Mouse (Mus musculus) skeletal muscle tissue, adult 2 months (tissue): Measurements from ENCODE around the gene Kcnb1.

Experiments used
- DNase-seq: peaks from one replicate; pipeline ENCODE4 v3.0.0-alpha.2; 2012; ENCODE audit warnings: low read depth, low spot score

Kcnb1 gene

DNA sequence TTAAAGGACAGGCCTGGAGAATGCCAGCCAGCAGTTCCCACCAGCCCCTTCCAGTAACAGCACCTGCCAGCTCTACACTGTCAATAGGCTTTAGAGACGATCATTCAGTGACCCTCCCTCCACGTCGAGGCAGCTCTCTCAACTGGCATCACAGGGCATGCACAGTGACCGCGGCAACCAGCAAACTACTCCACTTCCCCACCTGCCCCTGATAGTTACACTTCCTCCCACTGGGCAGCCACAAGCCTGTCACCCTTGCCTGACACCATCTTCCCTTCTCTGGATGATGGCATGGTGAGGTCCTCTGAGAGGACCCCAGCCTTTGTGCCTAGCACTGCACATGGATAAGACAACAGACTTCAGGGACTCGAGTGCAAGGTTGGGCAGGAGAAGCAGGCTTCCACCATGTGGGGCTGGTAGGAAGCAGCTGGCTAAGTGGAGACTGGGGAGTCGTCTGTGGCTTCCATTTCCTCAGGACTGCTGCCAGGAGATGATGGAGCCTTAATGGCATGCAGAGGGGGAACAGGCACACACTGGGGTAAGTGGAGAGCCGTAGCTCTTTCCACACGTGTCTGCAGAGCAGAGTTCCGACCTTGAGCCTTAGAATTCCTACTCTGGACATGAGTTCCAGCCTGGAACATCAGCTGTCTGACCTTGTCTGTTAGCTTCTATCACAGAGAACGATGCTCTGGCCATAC is 22.3 kb downstream of the Kcnb1 start:
- no peak for DNase-seq

DNA sequence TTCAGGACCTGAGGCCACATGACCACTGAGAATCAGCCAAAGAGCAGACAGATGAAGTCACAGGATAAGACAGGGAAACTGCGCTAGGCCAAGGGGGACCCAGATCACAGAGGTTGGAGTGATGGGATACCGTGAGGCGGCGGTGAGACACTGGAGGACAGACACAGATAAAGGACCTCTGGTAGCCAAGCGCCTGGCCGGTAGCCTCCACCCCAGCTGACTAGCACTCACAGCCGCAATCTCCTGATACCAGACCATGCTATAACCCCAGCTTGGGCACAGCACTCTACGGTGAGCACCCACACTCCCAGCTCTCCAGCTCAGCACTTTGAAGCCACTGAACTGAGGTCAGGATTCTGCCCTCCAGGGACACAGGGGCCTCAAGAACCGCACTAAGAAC is 26.4 kb downstream of the Kcnb1 start:
- DNase-seq, result no peak

DNA sequence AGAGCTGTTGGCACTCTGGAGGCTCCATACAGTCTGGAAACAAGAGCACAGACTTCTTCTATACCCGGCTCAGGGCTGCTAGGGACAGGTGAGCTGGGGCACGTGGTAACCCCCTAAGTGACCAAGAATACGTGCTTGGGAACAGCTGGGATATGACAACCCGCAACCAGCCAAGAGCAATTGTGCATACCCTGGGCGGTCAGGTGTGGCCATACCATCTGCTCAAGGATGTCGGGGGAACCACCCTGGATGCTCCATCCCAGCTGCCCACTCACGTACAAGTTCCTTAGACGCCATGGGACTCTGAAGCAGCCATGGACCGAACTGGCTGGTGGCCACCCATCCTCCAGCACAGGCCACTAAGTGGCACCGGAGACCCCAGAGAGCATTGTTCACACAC is 26.8 kb downstream of the Kcnb1 start:
- DNase-seq, result no peak

DNA sequence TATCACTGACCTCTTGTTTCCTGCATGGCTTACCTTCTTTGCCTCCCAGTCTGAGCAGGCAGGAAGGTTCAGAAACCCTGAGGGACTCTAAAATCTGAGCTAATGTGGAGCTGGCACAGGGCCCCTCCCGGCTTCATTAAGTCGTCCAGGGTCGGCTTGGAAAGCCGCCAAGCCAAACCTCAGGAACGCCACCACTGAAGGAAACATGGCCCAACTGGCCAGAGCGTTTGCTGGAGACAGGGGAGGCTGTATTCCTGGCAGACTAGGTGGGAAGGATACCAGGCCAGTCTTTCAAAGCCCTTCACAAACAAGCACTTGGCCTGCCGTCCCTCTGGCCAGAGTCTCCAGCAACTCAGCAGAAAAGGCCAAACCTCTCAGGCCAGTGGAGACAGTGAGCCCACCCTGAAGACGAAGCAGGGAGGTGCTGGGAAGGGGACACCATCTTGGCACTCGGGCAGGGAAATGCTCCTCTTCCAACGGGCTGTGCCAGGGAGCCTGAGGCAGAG is 27.4 kb downstream of the Kcnb1 start:
- DNase-seq, result peak; percentile 57

DNA sequence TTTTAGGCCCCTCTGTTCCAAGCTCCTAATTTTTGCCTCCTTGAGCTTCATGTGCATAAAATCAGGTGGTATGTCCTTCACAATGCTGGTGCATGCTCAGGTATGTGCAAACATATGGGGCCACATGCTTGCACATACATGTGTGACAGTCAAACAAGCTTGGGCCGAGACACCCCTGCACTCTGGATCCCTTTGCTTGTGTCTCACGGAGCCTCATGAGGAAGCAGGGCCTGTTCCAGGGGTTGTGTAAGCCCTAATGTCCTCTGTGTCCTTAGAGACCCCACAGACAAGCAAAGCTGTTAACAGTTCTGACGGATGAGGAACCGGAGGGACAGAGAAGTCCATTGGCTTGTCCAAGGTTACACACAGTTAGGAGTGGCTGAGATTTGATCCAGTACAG is 30.2 kb downstream of the Kcnb1 start:
- no peak for DNase-seq

DNA sequence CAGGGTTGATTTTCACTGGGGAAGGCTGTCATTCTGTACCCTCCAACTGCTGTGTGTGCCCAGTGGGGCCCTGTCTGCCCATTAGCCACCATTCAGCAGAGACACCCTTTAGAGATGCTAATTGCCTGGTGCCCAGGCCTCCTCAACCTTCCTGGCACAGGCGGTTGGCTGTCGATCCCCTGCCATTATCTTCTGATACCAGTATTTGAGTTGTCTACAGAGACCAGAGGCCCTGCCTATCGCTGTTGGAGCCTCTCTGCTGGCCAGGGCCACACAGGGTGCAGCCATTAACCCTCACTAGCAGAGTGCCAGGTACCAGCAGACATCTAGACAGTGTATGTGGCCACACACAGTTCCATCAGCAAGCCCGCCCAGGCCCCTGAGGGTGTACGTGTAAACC is 31.2 kb downstream of the Kcnb1 start:
- no peak for DNase-seq

DNA sequence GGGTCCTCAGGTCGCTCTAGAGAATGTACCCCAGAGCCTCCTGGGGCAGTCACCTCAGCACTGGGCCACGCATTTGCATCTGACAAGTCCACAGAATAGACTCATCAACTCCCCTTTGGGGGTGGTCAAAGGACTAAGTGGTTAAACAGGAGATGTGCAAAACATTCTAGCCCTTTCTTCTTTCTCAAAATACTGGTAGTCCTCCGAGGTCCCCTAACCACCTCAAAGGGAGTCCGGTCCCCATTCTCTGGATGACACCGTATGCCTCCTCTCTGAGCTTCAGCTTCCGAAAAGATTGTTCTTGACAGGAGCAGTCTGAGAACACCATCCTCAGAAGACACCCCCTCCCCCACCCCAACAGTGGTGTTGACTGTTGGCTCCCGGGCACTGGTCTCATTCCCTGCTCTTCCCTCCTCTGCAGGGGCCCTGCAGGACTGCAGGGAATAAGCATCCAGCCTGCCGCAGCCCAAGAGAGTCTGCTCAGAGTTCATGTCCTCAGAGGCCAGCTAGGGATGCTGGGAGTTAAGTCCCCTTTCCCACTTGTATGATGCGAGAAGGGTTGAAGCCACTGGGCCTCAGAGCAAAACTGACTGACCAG is 33.7 kb downstream of the Kcnb1 start:
- no peak for DNase-seq

DNA sequence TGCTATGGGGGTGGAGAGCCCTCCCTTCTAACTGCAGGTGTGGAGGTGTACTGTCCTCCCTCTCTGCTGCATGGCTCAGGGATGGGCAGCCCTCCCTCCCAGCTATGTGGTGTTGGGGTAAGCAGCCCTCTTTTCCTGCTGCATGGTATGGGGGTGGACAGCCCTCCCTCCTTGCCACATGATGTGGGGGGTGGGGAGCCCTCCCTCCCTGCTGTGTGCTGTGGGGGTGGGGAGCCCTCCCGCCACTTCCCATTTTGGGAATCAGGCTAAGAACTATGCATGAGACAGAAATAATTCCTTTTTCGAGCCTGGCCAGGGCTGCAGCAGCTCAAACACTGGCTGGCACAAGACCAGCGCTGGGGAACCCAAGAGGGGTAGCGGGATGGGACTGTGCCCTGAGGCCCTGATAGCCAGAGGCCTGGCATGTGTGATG is 34.4 kb downstream of the Kcnb1 start:
- no peak for DNase-seq

DNA sequence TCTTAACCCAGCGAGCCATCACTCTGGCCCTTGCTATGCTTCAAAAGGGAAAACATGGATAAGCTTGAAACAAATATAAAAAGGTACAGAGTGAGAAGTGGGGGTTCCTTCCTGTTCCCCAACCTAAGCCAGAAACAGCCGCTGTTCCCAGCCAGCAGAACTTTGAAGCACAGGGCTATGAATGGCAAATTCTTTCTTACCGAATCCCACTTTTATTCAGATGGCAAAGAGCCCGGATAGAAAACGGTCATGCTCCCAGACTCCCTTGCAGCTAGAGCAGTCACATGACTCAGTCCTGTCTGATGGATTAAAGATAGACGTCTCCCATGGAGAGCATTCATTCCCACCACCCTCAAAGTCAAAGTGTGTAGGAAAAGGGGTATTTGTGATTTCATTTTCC is 39.1 kb downstream of the Kcnb1 start:
- DNase-seq, result no peak

DNA sequence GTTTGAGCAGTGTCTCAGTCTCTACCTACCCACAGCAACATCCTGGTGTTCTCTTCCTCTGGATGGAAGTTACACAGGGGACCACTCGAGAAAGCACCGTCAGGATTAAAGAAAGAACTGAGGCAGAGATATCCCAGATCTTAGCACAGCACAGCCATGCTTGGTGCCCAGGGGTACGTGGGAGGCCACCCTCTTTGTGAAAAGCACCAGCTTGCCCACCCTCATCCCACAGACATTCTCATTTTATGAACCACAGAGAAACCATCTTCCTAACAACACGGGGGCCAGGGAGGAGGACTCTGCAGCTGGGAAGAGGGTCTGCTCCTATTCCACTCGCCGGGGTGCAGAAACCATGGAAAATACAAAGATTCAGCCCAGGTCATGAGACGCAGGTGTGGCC is 39.8 kb downstream of the Kcnb1 start:
- DNase-seq, result no peak

DNA sequence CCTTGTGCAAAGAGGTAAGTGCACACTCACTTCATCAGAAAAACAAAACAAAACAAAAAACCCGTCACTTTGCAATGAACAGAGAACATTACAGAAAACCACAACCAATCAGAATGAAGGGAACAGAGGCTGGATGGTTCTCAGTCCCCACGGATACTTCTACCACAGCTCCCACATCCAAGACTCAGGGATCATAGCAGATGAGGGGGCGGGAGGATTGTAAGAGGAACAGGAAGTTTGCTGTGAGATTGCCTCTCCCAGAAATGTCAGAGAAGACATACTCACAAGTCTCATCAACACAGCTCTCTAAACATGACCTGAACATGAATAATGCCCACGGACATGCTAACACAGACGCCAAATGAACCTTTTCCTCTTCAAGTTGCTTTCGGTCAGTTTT is 40.9 kb downstream of the Kcnb1 start:
- DNase-seq, result no peak

DNA sequence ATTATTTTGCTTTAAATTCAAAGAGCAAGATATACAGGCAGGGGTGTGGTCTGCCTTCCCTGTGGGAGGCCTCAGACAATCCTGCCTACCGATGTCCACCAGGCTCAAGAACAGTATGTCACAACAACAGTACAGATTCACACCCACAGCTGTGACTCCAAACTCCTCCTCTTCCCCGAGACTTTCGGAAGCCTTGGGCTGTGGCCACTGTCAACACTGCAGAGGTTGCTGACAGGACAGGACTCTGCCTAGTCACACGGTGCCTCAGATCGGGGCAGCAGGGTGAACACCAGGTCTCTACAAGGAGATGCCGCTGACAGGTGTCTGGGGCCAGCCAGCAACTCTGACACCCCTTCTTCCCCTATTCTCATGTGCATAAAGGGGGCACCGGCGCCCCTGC is 42.2 kb downstream of the Kcnb1 start:
- DNase-seq, result no peak

DNA sequence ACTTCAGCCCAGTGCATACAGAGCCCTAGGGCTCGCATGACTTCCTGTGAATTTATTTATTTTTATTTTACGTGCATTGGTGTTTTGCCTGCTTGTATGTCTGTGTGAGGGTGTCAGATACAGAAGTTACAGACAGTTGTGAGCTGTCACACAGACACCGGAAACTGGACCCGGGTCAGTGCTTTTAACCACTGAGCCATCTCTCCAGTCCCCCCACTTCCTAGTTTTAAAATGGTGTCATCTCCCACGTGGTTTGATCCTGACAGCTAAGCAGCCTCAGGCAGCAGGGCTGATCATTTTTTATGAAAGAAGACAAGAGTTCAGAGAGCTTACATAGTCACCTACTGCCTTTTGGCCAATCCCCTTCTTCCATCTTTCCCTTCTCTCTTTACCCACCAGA is 44.1 kb downstream of the Kcnb1 start:
- DNase-seq, result no peak

DNA sequence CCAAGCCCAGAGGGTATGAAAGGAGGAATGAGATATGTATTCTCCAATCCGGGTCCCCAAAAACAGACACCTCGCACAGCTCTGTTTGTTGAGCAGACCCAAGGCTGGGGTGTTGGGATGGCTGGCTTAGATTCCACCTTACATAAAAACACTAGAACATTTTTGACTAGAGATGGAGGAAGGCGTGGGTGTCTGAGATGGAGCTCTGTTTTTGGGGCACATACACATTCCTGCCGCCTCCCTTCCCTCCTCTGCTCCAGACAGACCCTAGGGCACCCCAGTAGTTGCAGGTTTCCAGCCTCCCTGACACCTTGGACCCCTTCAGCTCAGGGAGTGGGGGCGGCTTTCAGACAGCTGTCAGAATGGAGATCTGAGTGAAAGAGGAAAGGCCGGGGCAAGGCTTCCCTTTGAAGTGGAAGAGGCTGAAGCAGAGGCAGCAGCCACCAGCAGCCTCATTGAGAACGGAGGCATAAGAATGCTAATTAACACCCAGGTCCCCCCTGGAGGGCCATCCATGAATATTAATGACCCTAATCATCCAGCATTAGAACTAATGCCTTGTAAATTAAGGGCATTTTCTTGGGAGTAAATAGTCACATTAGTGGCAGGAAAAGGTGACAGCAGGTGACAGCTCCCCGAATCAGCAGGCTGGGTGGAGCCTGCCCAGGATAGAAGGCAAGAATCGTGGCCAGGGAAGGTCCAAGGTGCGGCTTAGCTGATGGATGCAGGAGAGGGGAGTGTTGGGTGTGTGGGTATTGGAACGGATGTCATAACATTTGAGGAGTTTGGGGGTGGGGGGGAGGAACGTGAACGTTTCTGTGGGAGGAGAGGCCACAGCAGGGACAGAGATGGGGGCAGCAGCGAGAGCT is 45.3 kb downstream of the Kcnb1 start:
- DNase-seq, result no peak

DNA sequence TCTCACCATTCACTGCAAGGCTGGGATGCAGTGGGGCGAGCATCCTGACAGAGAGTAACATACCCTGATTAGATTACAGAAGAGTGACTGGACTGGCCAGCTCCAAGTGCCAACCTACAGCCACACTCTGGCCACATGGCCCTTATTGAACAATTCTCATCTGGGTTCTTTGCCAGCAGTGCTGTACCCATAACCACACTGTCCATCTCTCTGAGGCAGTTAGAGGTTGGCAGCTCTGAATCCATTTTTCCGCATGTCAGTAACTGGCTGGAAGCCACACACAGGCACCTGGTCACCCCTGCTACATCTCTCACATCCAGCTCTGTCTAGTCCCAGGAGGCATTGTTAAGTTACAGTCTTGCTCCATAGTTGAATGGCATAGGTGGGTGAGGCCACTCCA is 46.0 kb downstream of the Kcnb1 start:
- no peak for DNase-seq

DNA sequence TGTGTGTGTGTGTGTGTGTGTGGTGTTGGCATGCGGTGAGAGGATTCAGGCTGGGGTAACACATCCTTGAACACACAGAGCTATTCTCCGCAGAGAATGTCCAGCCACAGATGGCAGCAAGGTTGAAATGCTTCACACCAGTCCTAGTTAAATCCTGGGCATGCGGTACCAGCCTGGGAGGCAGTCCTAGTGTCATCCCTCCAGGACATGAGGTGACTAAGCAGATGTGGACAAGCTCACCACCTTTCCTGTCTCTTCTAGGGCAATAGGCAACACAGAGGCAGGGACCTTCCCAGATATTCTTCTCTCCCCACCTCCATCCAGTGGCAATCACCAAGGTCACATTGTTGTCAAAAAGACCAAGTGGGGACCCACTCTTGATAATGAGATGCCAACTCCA is 47.7 kb downstream of the Kcnb1 start:
- no peak for DNase-seq

DNA sequence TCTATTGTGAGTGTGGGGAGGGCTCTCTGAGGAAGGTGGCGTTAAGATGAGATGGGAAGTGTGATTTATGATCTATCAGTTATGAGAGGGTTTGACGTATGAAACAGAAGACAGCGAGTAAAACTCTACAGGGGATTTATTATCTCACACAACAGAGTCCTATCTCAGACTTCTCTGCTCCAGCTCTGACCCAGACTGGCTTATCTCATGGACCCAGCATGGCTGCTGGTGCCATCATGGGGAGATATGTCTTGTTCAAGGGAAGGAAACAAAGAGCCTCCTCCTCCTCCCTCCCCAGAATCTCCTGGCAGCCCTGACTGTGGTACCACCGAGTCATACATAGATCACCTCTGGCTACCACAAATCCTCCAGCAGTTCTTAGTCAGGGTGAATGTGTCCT is 48.1 kb downstream of the Kcnb1 start:
- DNase-seq, result no peak

DNA sequence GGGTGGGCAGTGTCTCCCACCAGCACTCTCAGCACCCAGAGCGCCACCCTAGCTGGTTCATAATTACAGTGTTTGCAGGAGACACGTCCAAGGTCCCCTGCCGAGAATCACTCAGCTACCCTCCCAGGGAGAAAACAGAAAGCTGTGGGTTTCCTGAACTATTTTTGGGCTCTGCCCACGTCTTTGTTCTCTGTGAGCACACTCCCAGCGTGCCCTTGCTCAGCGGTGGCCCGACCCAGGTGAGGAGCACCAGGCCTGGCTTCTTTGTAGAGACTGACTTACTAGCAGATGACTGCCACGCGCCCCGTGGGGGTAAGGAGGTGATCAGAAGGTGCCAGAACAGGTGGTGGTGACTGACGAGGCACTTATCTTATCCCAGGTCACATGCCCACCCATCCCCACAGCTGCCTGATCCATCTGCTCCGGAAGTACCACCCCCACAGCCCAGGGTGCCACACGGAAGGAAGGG is 50.1 kb downstream of the Kcnb1 start:
- no peak for DNase-seq

DNA sequence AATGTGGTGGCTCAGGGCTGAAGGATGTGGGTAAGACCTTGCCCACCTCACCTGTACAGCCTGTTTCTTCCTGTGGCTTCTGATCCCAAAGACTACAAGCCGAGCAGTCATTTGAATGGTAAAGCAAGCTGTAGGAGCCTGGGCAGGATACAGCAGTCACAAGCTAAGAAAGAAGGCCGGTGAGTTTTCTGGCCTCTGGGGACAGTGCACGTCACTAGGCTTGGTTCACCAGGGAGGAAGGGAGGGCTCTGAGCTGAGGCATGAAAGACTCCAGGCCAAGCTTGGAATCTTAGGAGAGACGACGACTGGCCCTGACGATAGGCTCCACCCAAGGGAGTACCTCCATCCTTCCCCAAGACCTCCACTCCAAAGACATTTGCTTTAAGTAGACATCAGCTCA is 51.3 kb downstream of the Kcnb1 start:
- no peak for DNase-seq

DNA sequence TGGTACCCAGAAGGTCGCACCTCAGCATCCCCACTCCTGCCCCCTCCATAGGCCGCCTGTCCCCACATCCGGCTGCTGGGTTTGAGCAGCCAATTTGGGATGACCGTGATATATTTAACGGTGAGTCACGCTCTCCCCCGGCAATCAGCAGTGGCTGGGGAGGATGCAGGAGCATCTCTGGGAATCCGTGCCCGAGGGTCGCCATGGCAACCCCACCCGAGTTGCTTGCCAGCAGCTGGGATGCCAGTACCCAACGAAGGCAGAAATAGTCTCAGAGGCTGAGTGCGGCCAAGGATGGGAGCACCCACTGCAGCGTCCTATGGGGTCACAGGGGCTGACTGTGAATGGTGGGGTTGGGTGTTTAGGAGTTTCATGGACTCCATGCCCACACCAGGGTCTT is 53.0 kb downstream of the Kcnb1 start:
- no peak for DNase-seq

DNA sequence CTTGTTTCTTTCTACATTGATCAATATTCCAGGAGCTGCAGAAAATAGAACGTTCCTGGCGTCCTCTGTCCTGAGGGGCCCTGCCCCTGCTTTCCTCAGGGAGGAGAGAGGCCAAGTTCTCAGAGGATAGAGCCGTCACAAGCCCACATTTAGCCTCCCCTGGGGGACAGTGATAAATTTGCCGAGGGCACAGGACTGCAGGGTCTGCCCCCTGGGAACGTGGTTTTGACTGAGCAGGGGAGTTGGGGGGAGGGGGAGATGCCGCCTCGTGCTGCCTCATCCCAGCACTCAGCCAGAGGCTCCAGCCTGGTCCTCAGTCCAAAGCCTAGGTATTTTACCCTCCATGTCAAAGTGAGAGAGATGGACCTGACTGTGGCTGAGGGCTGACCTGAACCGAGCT is 57.9 kb downstream of the Kcnb1 start:
- DNase-seq, result no peak

DNA sequence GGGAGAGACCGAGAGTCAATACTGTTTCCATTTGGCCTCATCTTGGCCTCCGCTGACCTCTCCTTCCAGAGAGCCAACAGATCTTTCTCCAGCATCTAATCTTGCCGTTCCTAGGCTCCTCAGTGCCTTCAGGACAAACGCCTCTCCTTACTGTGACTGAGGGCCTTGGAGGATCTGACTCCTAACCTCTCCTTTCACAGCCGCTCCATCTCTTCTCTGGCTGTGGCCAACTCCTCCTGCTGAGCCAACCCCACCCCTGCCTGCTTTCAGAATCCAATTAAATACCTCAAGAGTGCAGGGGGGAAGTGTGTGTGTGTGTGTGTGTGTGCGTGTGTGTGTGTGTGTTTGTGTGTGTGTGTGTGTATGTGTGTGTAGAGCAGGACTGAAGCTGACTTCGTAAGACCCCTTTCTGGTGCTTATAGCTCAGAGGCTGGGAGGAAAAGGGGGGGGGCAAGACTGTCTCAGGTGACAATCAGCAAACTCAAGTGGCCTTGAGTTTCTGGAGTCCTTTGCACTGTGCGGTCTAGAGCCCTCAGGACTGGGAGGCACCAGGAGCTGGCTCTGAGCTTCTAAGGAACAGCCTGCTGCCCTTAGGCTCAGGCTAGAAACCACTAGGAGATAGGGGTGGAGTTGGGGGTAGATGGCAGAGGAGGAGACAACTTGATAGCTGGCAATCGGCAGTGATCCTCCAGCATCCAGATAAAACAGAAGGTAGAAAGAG is 59.7 kb downstream of the Kcnb1 start:
- DNase-seq, result no peak
